Mouse (Mus musculus): ENCODE data around the gene March5. TPM values are rescaled to one million over a fixed set of nuclear protein-coding genes. Genes with fewer than 3 reads are reported as not detected.

The March5 gene
- polyA plus RNA-seq (2016; fragmentation: Nextera tagmentation; extraction: Ambion mirVana), result 150 and 161 TPM in 2 replicates

GRCm38 (mm10) chr19:37207303-37208175, at the start of gene March5:
Gene March5 (plus strand): TSS chr19:37207543.
- Histone ChIP-seq H3K36me3 (peaks cover 22% of the 10 kb centered on the region), H3K27me3 (no peaks in the 10 kb centered on the region; the same call in 1 of the 2 replicates), H3K27ac (replicated peaks) (peak within 1 kb of the TSS; percentile 87), H3K4me2 (replicated peaks) (peak within 1 kb of the TSS; percentile 91), H3K4me3 (peak within 1 kb of the TSS; percentile 78), H3K4me1 (peaks cover 16% of the 10 kb centered on the region), H3K9ac (replicated peaks) (peak within 1 kb of the TSS; percentile 95), H3K9me3 (no peaks in the 10 kb centered on the region)
- peak; percentile 99 for ATAC-seq (ENCODE audit: low FRiP score, low read depth)
- under 1% methylated on average over 93 of the region's 94 CpGs for WGBS

- 46% methylated on average over 1 of the region's 1 CpGs for WGBS
- Histone ChIP-seq H3K27me3 (peaks cover 25% of the 10 kb centered on the region), H3K9me3 (no peaks in the 10 kb centered on the region), H3K4me1 (peaks cover 13% of the 10 kb centered on the region), H3K27ac (replicated peaks) (no peak overlapping the region), H3K4me3 (peak overlapping the region; percentile 74; the same call in 1 of the 2 replicates), H3K9ac (replicated peaks) (no peak overlapping the region; the same call in 1 of the 2 replicates), H3K4me2 (replicated peaks) (peak overlapping the region; percentile 99), H3K36me3 (no peaks in the 10 kb centered on the region)
- ATAC-seq (ENCODE audit: low FRiP score, low read depth), result no peak
Observed at GRCm38 (mm10) chr19:37172096-37172495, 35.2 kb upstream of the March5 start.

GRCm38 (mm10) chr19:37172566-37173130, 34.7 kb upstream of the March5 start:
- peak overlapping the region; percentile 99 for H3K4me2 ChIP-seq (replicated peaks)
- peak overlapping the region; percentile 74 for H3K4me3 ChIP-seq
- no peak overlapping the region for H3K9ac ChIP-seq (replicated peaks)
- 77% methylated on average over 11 of the region's 11 CpGs for WGBS
- H3K27me3 ChIP-seq, result peaks cover 25% of the 10 kb centered on the region
- H3K36me3 ChIP-seq, result no peaks in the 10 kb centered on the region
- no peak for ATAC-seq (ENCODE audit: low FRiP score, low read depth)
- H3K9me3 ChIP-seq, result no peaks in the 10 kb centered on the region
- H3K4me1 ChIP-seq, result peaks cover 14% of the 10 kb centered on the region
- H3K27ac ChIP-seq (replicated peaks), result no peak overlapping the region

GRCm38 (mm10) chr19:37173331-37174115, 33.8 kb upstream of the March5 start:
- peak overlapping the region; percentile 79 for H3K9ac ChIP-seq (replicated peaks)
- H3K4me3 ChIP-seq, result peak overlapping the region; percentile 74
- peak overlapping the region; percentile 99 for H3K4me2 ChIP-seq (replicated peaks)
- 28% methylated on average over 20 of the region's 20 CpGs for WGBS
- peak overlapping the region; percentile 91; the same call in 1 of the 2 replicates for H3K27ac ChIP-seq (replicated peaks)
- no peaks in the 10 kb centered on the region for H3K36me3 ChIP-seq
- H3K4me1 ChIP-seq, result peaks cover 17% of the 10 kb centered on the region
- peaks cover 25% of the 10 kb centered on the region for H3K27me3 ChIP-seq
- H3K9me3 ChIP-seq, result no peaks in the 10 kb centered on the region
- ATAC-seq (ENCODE audit: low FRiP score, low read depth), result no peak

GRCm38 (mm10) chr19:37174116-37174715, 33.1 kb upstream of the March5 start:
- Histone ChIP-seq H3K4me3 (peak overlapping the region; percentile 74), H3K4me2 (replicated peaks) (peak overlapping the region; percentile 99), H3K9ac (replicated peaks) (peak overlapping the region; percentile 79), H3K9me3 (no peaks in the 10 kb centered on the region), H3K36me3 (no peaks in the 10 kb centered on the region), H3K27ac (replicated peaks) (peak overlapping the region; percentile 91), H3K4me1 (peaks cover 17% of the 10 kb centered on the region), H3K27me3 (peaks cover 25% of the 10 kb centered on the region)
- ATAC-seq (ENCODE audit: low FRiP score, low read depth), result peak; percentile 72
- WGBS, result under 1% methylated on average over 68 of the region's 70 CpGs

GRCm38 (mm10) chr19:37174716-37175435, 32.5 kb upstream of the March5 start:
- peak overlapping the region; percentile 99 for H3K4me2 ChIP-seq (replicated peaks)
- H3K9me3 ChIP-seq, result no peaks in the 10 kb centered on the region
- H3K4me1 ChIP-seq, result peaks cover 17% of the 10 kb centered on the region
- H3K4me3 ChIP-seq, result peak overlapping the region; percentile 74
- WGBS, result under 1% methylated on average over 36 of the region's 36 CpGs
- H3K27me3 ChIP-seq, result peaks cover 25% of the 10 kb centered on the region
- peak overlapping the region; percentile 79 for H3K9ac ChIP-seq (replicated peaks)
- ATAC-seq (ENCODE audit: low FRiP score, low read depth), result peak; percentile 79
- peak overlapping the region; percentile 91 for H3K27ac ChIP-seq (replicated peaks)
- no peaks in the 10 kb centered on the region for H3K36me3 ChIP-seq

GRCm38 (mm10) chr19:37175436-37175805, 31.9 kb upstream of the March5 start:
- no peaks in the 10 kb centered on the region for H3K9me3 ChIP-seq
- H3K4me3 ChIP-seq, result peak overlapping the region; percentile 74
- peak overlapping the region; percentile 79 for H3K9ac ChIP-seq (replicated peaks)
- H3K4me2 ChIP-seq (replicated peaks), result peak overlapping the region; percentile 99
- no peak for ATAC-seq (ENCODE audit: low FRiP score, low read depth)
- peaks cover 25% of the 10 kb centered on the region for H3K27me3 ChIP-seq
- no peaks in the 10 kb centered on the region for H3K36me3 ChIP-seq
- peak overlapping the region; percentile 91 for H3K27ac ChIP-seq (replicated peaks)
- WGBS, result under 1% methylated on average over 12 of the region's 12 CpGs
- H3K4me1 ChIP-seq, result peaks cover 17% of the 10 kb centered on the region

GRCm38 (mm10) chr19:37175919-37176318, 31.4 kb upstream of the March5 start:
- Histone ChIP-seq H3K27ac (replicated peaks) (peak overlapping the region; percentile 91; the same call in 1 of the 2 replicates), H3K36me3 (no peaks in the 10 kb centered on the region)

GRCm38 (mm10) chr19:37176879-37177462, 30.4 kb upstream of the March5 start:
- peak overlapping the region; percentile 24 for H3K4me3 ChIP-seq
- no peaks in the 10 kb centered on the region for H3K36me3 ChIP-seq
- H3K9ac ChIP-seq (replicated peaks), result 0 out of 2 replicates have a peak overlapping the region, but pooled peaks have one; percentile 40
- no peak for ATAC-seq (ENCODE audit: low FRiP score, low read depth)
- H3K9me3 ChIP-seq, result no peaks in the 10 kb centered on the region
- H3K4me2 ChIP-seq (replicated peaks), result peak overlapping the region; percentile 44
- H3K4me1 ChIP-seq, result peaks cover 17% of the 10 kb centered on the region
- WGBS, result 39% methylated on average over 4 of the region's 4 CpGs
- no peak overlapping the region for H3K27ac ChIP-seq (replicated peaks)
- H3K27me3 ChIP-seq, result peaks cover 21% of the 10 kb centered on the region

More at GRCm38 (mm10) chr19:37175919-37176318, 31.4 kb upstream of the March5 start:
- H3K9ac ChIP-seq (replicated peaks), result peak overlapping the region; percentile 79; the same call in 1 of the 2 replicates
- peaks cover 25% of the 10 kb centered on the region for H3K27me3 ChIP-seq
- peaks cover 17% of the 10 kb centered on the region for H3K4me1 ChIP-seq
- WGBS, result 12% methylated on average over 6 of the region's 6 CpGs
- H3K4me2 ChIP-seq (replicated peaks), result peak overlapping the region; percentile 99
- ATAC-seq (ENCODE audit: low FRiP score, low read depth), result no peak
- no peaks in the 10 kb centered on the region for H3K9me3 ChIP-seq
- H3K4me3 ChIP-seq, result peak overlapping the region; percentile 74

GRCm38 (mm10) chr19:37177819-37178708, 29.3 kb upstream of the March5 start:
- Histone ChIP-seq H3K36me3 (no peaks in the 10 kb centered on the region), H3K27me3 (peaks cover 12% of the 10 kb centered on the region), H3K4me1 (peaks cover 17% of the 10 kb centered on the region), H3K9ac (replicated peaks) (no peak overlapping the region), H3K4me3 (peak overlapping the region; percentile 38), H3K27ac (replicated peaks) (0 out of 2 replicates have a peak overlapping the region, but pooled peaks have one; percentile 32), H3K9me3 (no peaks in the 10 kb centered on the region), H3K4me2 (replicated peaks) (peak overlapping the region; percentile 36)
- peak; percentile 78 for ATAC-seq (ENCODE audit: low FRiP score, low read depth)
- 12% methylated on average over 17 of the region's 17 CpGs for WGBS

All from midbrain, embryonic 12.5 days (tissue).